Mouse (Mus musculus): ENCODE data around the gene Clec2l. TPM values are rescaled to one million over a fixed set of nuclear protein-coding genes. Genes with fewer than 3 reads are reported as not detected.

The Clec2l gene
- 0.18 TPM for polyA plus RNA-seq (2012; fragmentation: generic; extraction: Trizol)
- long read RNA-seq, experiment 1: 0 reads
- long read RNA-seq, experiment 2: 0 reads

DNA sequence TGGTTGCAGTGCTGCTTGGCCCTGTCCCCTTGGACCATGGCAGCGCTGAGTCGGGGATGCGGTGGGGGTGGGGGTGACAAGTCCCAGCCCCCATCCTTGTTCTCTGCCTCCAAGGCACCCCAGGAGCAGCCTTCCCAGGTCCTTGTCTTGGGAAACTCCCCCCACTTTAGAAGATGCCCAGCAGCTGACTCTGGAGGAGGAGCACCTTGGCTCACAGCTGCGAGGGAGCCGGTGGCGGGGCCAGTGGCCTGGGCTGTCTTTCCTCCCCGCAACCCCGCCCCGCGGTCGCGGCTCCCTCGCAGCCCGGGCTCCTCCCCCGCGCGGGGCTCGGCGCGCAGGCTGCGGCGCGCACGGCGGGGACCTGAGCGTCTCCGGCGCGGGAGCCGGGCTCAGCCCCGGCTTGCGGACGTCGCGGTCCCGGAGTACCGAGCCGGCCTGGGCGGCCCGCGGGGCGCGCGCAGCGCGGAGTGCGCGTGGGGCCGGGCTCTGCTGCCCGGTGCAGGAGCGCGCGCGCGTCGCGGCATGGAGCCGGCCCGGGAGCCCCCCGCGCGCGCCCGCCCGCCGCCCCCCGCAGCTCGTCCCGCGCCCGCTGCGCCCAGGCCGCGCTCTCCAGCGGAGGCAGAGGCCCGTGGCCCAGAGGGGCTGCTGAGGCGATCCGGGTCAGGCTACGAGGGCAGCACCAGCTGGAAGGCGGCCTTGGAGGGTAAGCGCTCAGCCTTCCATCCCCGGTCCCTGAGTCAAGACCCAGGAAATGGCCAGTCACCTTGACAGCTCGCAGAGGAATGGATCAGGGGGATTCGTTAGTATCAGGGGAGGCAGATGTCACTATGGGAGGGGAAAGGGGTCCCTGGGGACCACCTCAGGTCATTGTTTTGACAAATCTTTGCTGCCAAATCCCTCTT is at the start of gene Clec2l:
Clec2l (plus strand) TSS at position 356 of the 902 bp plus-strand sequence.
- no peak within 1 kb of the TSS for H3K4me3 ChIP-seq (ENCODE audit: insufficient read depth, poor library complexity, severe bottlenecking)
- peaks cover 63% of the 10 kb centered on the region for H3K27me3 ChIP-seq (ENCODE audit: control insufficient read depth, insufficient read depth, insufficient read length)
- H3K36me3 ChIP-seq (ENCODE audit: control insufficient read depth, insufficient read depth): no peaks in the 10 kb centered on the region
- no peak within 1 kb of the TSS for H3ac ChIP-seq (ENCODE audit: control insufficient read depth, insufficient read length, low read depth)
- TF ChIP-seq CEBPB (IDR thresholded peaks at IDR 0.05; ENCODE audit: low read depth) (no peak), MYOD1 (IDR thresholded peaks at IDR 0.05; ENCODE audit: control insufficient read depth, insufficient read length, low read depth) (no peak), CTCF (IDR thresholded peaks at IDR 0.05; ENCODE audit: control insufficient read depth, insufficient read depth, insufficient read length) (no peak), FOSL1 (IDR thresholded peaks at IDR 0.05; ENCODE audit: insufficient read depth, low read length, poor library complexity, severe bottlenecking) (no peak), MAX (IDR thresholded peaks at IDR 0.05) (no peak), MYOG (IDR thresholded peaks at IDR 0.05; ENCODE audit: control insufficient read depth, extremely low read depth, insufficient read length) (no peak), USF1 (IDR thresholded peaks at IDR 0.05; ENCODE audit: low read depth) (no peak)
- H3K79me2 ChIP-seq (ENCODE audit: control insufficient read depth, insufficient read depth): no peaks in the 10 kb centered on the region
- no peaks in the 10 kb centered on the region for H3K79me3 ChIP-seq (ENCODE audit: low read depth)

DNA sequence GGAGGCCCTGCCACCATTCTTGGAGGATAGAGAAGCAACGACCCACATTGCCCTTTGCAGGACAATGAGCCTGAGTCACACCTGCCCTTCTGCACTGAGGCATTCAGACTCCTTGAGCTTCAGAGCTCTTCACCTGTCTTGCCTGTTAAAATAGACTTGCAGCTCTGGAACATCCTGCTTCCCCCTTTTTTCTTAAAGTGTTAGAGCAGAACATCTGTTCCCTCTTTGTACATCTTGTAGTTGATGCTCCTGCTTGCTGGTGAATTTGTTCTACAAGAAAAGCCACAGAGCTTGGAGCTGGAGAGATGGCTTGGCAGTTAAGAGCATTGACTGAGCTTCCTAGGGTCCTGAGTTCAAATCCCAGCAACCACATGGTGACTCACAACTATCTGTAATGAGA is 40.5 kb upstream of the Clec2l start:
- Histone ChIP-seq H3K27me3 (ENCODE audit: control insufficient read depth, insufficient read depth, insufficient read length) (no peaks in the 10 kb centered on the region), H3K36me3 (ENCODE audit: control insufficient read depth, insufficient read depth) (peaks cover 45% of the 10 kb centered on the region)
- TF ChIP-seq MAX (IDR thresholded peaks at IDR 0.05): no peak
- TF ChIP-seq MYOD1 (IDR thresholded peaks at IDR 0.05; ENCODE audit: control insufficient read depth, insufficient read length, low read depth): no peak
- no peak for TF ChIP-seq USF1 (IDR thresholded peaks at IDR 0.05; ENCODE audit: low read depth)
- TF ChIP-seq FOSL1 (IDR thresholded peaks at IDR 0.05; ENCODE audit: insufficient read depth, low read length, poor library complexity, severe bottlenecking): no peak
- no peak for TF ChIP-seq CTCF (IDR thresholded peaks at IDR 0.05; ENCODE audit: control insufficient read depth, insufficient read depth, insufficient read length)
- no peak for TF ChIP-seq MYOG (IDR thresholded peaks at IDR 0.05; ENCODE audit: control insufficient read depth, extremely low read depth, insufficient read length)

DNA sequence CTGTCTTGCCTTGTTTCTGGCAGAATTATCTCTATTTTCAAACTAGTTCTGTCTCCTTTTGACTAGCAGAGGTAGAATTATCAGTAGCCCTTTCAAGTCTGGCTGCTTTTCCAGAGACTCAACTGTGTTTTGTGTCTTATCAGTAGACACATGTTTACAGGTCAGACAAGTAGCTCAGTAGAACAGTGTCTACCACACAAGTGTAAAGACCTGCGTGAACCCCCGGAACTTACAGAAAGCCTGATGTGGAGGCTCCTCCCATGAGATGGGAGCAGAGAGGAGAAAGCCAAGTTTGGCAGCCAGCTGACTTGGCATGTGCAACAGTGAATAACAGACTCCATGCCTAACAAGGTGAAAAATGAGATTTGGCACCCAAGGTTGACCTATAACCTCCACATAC is 39.4 kb upstream of the Clec2l start:
- no peak overlapping the region for H3ac ChIP-seq (ENCODE audit: control insufficient read depth, insufficient read length, low read depth)
- H3K4me3 ChIP-seq (ENCODE audit: insufficient read depth, poor library complexity, severe bottlenecking): no peak overlapping the region
- no peaks in the 10 kb centered on the region for H3K27me3 ChIP-seq (ENCODE audit: control insufficient read depth, insufficient read depth, insufficient read length)
- no peaks in the 10 kb centered on the region for H3K79me3 ChIP-seq (ENCODE audit: low read depth)
- H3K79me2 ChIP-seq (ENCODE audit: control insufficient read depth, insufficient read depth): no peaks in the 10 kb centered on the region
- peaks cover 41% of the 10 kb centered on the region for H3K36me3 ChIP-seq (ENCODE audit: control insufficient read depth, insufficient read depth)
- TF ChIP-seq CTCF (IDR thresholded peaks at IDR 0.05; ENCODE audit: control insufficient read depth, insufficient read depth, insufficient read length): no peak
- TF ChIP-seq USF1 (IDR thresholded peaks at IDR 0.05; ENCODE audit: low read depth): no peak
- TF ChIP-seq MAX (IDR thresholded peaks at IDR 0.05): no peak
- TF ChIP-seq MYOD1 (IDR thresholded peaks at IDR 0.05; ENCODE audit: control insufficient read depth, insufficient read length, low read depth): no peak
- TF ChIP-seq MYOG (IDR thresholded peaks at IDR 0.05; ENCODE audit: control insufficient read depth, extremely low read depth, insufficient read length): no peak
- no peak for TF ChIP-seq FOSL1 (IDR thresholded peaks at IDR 0.05; ENCODE audit: insufficient read depth, low read length, poor library complexity, severe bottlenecking)
- no peak for TF ChIP-seq CEBPB (IDR thresholded peaks at IDR 0.05; ENCODE audit: low read depth)

More for the DNA sequence above, 40.5 kb upstream of the Clec2l start:
- Histone ChIP-seq H3K79me3 (ENCODE audit: low read depth) (no peaks in the 10 kb centered on the region), H3ac (ENCODE audit: control insufficient read depth, insufficient read length, low read depth) (no peak overlapping the region), H3K4me3 (ENCODE audit: insufficient read depth, poor library complexity, severe bottlenecking) (no peak overlapping the region), H3K79me2 (ENCODE audit: control insufficient read depth, insufficient read depth) (no peaks in the 10 kb centered on the region)

DNA sequence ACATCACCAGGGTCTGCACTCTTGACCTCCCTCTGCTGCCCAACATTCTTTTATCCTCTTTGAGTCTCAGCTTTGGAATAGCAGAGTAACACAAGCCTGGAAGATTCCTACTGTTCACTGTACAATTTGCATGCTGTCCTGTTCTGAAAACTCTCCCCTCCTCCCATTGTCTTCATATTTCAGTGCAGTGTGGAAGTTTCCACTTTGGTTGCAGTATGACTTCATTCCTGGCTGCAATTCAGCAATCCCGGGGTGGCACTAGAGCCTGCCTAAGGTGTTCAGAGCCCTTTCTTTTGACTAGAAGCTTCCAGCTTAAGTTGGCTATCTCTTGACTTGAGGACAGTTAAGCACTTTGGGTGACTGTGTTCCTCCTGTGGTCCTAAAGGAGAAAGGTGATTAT is 38.4 kb upstream of the Clec2l start:
- H3ac ChIP-seq (ENCODE audit: control insufficient read depth, insufficient read length, low read depth): no peak overlapping the region
- H3K27me3 ChIP-seq (ENCODE audit: control insufficient read depth, insufficient read depth, insufficient read length): no peaks in the 10 kb centered on the region
- H3K36me3 ChIP-seq (ENCODE audit: control insufficient read depth, insufficient read depth): peaks cover 33% of the 10 kb centered on the region
- H3K79me3 ChIP-seq (ENCODE audit: low read depth): no peaks in the 10 kb centered on the region
- TF ChIP-seq MYOD1 (IDR thresholded peaks at IDR 0.05; ENCODE audit: control insufficient read depth, insufficient read length, low read depth) (no peak), FOSL1 (IDR thresholded peaks at IDR 0.05; ENCODE audit: insufficient read depth, low read length, poor library complexity, severe bottlenecking) (no peak), MAX (IDR thresholded peaks at IDR 0.05) (no peak), USF1 (IDR thresholded peaks at IDR 0.05; ENCODE audit: low read depth) (no peak), CTCF (IDR thresholded peaks at IDR 0.05; ENCODE audit: control insufficient read depth, insufficient read depth, insufficient read length) (no peak), CEBPB (IDR thresholded peaks at IDR 0.05; ENCODE audit: low read depth) (no peak), MYOG (IDR thresholded peaks at IDR 0.05; ENCODE audit: control insufficient read depth, extremely low read depth, insufficient read length) (no peak)
- H3K4me3 ChIP-seq (ENCODE audit: insufficient read depth, poor library complexity, severe bottlenecking): no peak overlapping the region
- H3K79me2 ChIP-seq (ENCODE audit: control insufficient read depth, insufficient read depth): no peaks in the 10 kb centered on the region

DNA sequence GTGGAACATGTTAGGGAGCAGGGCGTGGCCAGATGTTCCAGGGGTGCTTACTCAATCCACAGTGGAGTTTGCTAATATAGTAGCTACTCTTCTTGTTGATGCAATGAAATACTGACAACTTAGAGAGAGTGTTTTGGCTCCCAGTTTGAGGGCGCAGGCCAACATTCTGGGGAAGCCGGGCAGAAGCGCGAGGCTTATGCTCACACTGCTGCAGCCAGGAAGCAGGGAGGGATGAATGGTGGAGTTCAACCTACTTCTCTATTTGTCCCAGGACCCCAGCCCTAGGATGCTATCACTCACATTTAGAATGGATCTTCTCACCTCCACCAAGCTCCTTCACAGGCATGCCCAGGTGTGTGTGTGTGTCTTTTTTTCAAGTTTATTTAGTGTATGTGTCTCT is 36.8 kb upstream of the Clec2l start:
- Histone ChIP-seq H3K79me3 (ENCODE audit: low read depth) (no peaks in the 10 kb centered on the region), H3K36me3 (ENCODE audit: control insufficient read depth, insufficient read depth) (peaks cover 18% of the 10 kb centered on the region), H3K4me3 (ENCODE audit: insufficient read depth, poor library complexity, severe bottlenecking) (no peak overlapping the region), H3K27me3 (ENCODE audit: control insufficient read depth, insufficient read depth, insufficient read length) (no peaks in the 10 kb centered on the region), H3K79me2 (ENCODE audit: control insufficient read depth, insufficient read depth) (no peaks in the 10 kb centered on the region), H3ac (ENCODE audit: control insufficient read depth, insufficient read length, low read depth) (no peak overlapping the region)
- TF ChIP-seq MAX (IDR thresholded peaks at IDR 0.05): no peak
- TF ChIP-seq CTCF (IDR thresholded peaks at IDR 0.05; ENCODE audit: control insufficient read depth, insufficient read depth, insufficient read length): no peak
- TF ChIP-seq CEBPB (IDR thresholded peaks at IDR 0.05; ENCODE audit: low read depth): no peak
- TF ChIP-seq MYOD1 (IDR thresholded peaks at IDR 0.05; ENCODE audit: control insufficient read depth, insufficient read length, low read depth): no peak
- TF ChIP-seq FOSL1 (IDR thresholded peaks at IDR 0.05; ENCODE audit: insufficient read depth, low read length, poor library complexity, severe bottlenecking): no peak
- no peak for TF ChIP-seq USF1 (IDR thresholded peaks at IDR 0.05; ENCODE audit: low read depth)
- no peak for TF ChIP-seq MYOG (IDR thresholded peaks at IDR 0.05; ENCODE audit: control insufficient read depth, extremely low read depth, insufficient read length)
